Mouse (Mus musculus) hindbrain, embryonic 12.5 days (tissue): Measurements from ENCODE around the gene Sdk2. TPM values are rescaled to one million over a fixed set of nuclear protein-coding genes. Genes with fewer than 3 reads are reported as not detected.

ENCODE experiments used
- ATAC-seq: fragments of 200-750 bp; cut with Nextera tagmentation; 2 replicates; pipeline ENCODE4 v1.8.0; 2017; ENCODE audit warnings: moderate TSS enrichment; ENCODE audit not compliant: low FRiP score
- H3K27ac ChIP-seq: fragments of 300-500 bp; sonication (generic); 2 replicates; pipeline ENCODE4 v1.5.1; 2016; ENCODE audit warnings: mild to moderate bottlenecking
- H3K27me3 ChIP-seq: fragments of 300-500 bp; sonication (generic); 2 replicates; pipeline ENCODE4 v1.6.1; 2016; ENCODE audit warnings: mild to moderate bottlenecking
- H3K36me3 ChIP-seq: fragments of 300-500 bp; sonication (generic); 2 replicates; pipeline ENCODE4 v1.6.1; 2016; ENCODE audit warnings: mild to moderate bottlenecking
- H3K4me1 ChIP-seq: fragments of 300-500 bp; sonication (generic); 2 replicates; pipeline ENCODE4 v1.6.1; 2016
- H3K4me2 ChIP-seq: fragments of 300-500 bp; sonication (generic); replicated peaks from 2 replicates; pipeline ENCODE4 v1.6.1; 2016; ENCODE audit warnings: mild to moderate bottlenecking
- H3K4me3 ChIP-seq: fragments of 300-500 bp; sonication (generic); 2 replicates; pipeline ENCODE4 v1.5.1; 2016; ENCODE audit warnings: mild to moderate bottlenecking
- H3K9ac ChIP-seq: fragments of 300-500 bp; sonication (generic); 2 replicates; pipeline ENCODE4 v1.6.1; 2016; ENCODE audit warnings: mild to moderate bottlenecking, moderate library complexity
- H3K9me3 ChIP-seq: fragments of 300-500 bp; sonication (generic); replicated peaks from 2 replicates; pipeline ENCODE4 v1.6.1; 2016; ENCODE audit warnings: mild to moderate bottlenecking
- WGBS: fragments of 180-500 bp; shearing (Covaris S2); methylation state at CpG from one replicate; pipeline ENCODE4 v1.1.7; 2016; 5-methylcytosine and 5-hydroxymethylcytosine counted together
- polyA plus RNA-seq: library from polyadenylated mRNA; unstranded; fragments of >200 nt; fragmentation: Nextera tagmentation; extraction: Ambion mirVana; gene quantifications from 2 replicates; pipeline ENCODE4 v1.2.1, GENCODE M21; 2016

Gene Sdk2
- polyA plus RNA-seq, 1 experiment from 2014 or later, result 7.1 TPM

DNA sequence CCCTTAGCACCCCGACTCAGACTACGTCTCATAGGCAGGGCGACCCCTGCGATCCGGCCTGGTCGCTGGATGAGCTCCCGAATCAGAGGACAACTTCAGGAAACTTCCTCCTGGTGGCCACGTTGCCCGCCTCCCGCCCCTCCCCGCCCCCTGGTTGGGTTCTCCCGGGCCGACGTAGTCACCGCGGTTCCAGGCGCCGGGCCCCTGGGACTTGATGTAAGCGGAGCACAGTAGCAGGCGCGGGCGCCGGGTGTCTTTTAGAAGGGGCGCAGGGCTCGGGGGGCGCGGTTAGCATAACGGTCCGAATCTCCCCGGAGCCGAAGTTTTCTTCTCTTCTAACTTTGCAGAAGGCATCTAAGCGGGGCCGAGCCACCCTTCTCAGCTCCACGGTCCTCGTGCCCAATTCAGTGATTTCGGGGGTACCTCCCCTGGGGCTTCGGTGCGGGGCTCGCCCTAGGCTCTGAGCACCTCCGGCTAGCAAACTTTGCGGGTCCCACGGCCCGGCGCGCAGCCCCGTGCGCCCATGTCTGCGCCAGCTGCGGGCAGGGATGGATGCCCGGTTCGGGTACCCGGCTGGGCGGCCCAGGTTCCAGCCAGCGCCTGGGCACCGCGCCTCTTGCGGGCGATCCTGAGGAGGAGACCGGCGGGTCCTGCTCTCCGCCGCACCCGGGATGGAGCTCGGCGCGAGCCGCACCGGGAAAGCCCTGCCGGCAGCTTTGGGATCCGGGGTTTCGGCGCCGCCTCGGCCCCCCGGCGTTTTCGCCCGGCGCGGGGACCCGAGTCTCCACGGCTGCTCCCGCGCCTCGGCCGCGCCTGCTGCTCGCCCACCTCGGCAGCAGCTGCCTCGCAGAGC, 522 bp downstream of the Sdk2 start:
- H3K27me3 ChIP-seq, result peaks cover 34% of the 10 kb centered on the region
- no peaks in the 10 kb centered on the region for H3K36me3 ChIP-seq
- peak overlapping the region; percentile 88 for H3K9ac ChIP-seq
- peak; percentile 45 for ATAC-seq
- under 1% methylated on average over 77 of the region's 90 CpGs for WGBS
- H3K4me2 ChIP-seq, result peak overlapping the region; percentile 99
- peaks cover 63% of the 10 kb centered on the region for H3K4me1 ChIP-seq
- H3K9me3 ChIP-seq, result no peaks in the 10 kb centered on the region
- H3K4me3 ChIP-seq, result peak overlapping the region; percentile 69
- H3K27ac ChIP-seq, result peak overlapping the region; percentile 92

DNA sequence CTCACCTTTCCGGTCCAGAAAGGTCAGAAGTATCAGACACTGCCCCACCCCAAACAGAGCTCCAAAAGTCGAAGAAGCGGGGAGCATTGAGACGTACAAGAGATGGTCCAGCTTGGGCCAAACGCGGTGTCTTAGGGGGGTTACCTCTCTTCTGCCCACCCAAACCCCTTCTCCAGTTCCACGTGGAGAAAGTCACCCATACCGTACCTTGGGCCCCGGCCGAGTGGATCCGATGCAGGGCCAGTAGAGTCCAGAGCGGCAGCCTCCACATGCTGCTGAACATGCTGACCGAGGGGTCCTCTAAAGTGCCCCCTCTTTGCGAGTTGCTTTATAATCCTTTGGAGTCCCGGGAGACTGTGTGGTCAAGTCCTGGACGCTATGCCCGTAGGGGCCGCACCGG, 1.2 kb downstream of the Sdk2 start:
- Histone ChIP-seq H3K4me2 (peak overlapping the region; percentile 99), H3K9me3 (no peaks in the 10 kb centered on the region), H3K4me1 (peaks cover 68% of the 10 kb centered on the region), H3K27ac (no peak overlapping the region), H3K27me3 (peaks cover 37% of the 10 kb centered on the region), H3K9ac (peak overlapping the region; percentile 88), H3K36me3 (no peaks in the 10 kb centered on the region), H3K4me3 (peak overlapping the region; percentile 69)
- no peak for ATAC-seq
- WGBS, result 3% methylated on average over 19 of the region's 19 CpGs

DNA sequence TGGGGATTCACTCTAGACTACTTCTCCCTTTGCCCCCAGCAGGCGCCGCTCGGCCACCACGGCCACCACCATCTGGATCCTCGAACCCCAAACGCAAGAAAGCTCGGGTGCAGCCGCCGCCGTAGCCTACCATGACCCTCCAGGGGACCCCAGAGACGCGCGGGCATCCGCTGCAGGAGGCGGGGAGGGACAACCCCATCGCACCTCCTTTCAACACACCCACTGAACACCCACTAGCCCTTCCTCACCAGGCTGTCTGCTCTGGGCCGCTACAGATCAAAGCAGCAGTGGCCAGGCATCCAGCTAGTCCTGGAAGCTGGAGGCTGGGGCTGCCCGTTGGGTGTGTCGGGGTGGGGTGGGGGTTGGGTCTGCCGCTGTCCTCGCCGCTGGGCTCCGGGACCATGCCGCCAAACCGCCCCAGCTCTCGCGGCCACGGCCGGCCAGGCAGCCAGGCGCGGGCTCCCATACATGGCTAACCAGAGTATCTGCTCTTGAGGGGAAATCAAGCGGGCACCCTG, 1.9 kb downstream of the Sdk2 start:
- H3K4me2 ChIP-seq, result peak overlapping the region; percentile 99
- H3K9me3 ChIP-seq, result no peaks in the 10 kb centered on the region
- ATAC-seq, result no peak; the same call in 1 of the 2 replicates
- peaks cover 68% of the 10 kb centered on the region for H3K4me1 ChIP-seq
- peak overlapping the region; percentile 69 for H3K4me3 ChIP-seq
- H3K27ac ChIP-seq, result no peak overlapping the region
- WGBS, result 1% methylated on average over 32 of the region's 32 CpGs
- peaks cover 39% of the 10 kb centered on the region for H3K27me3 ChIP-seq
- H3K9ac ChIP-seq, result peak overlapping the region; percentile 88
- H3K36me3 ChIP-seq, result no peaks in the 10 kb centered on the region

DNA sequence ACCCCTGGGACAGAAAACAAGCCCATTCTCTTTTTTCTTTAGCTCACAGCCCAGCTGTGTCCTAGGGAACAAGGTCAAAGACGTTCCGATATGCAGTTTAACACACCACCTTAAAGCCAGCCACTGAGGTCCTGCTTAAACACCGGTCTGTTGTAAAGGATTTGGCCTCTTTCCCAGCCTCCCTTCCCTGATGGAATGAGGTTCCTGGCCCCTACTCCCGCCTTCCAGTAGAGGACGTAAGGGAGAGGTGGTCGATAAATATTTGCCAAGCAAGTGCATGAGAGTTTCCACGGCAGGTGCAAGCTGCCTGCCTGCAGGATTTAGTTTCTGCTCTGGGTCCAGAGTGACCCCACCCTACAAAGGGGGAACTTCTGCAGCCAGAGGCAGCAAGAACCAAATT, 4.9 kb downstream of the Sdk2 start:
- Histone ChIP-seq H3K36me3 (no peaks in the 10 kb centered on the region), H3K4me2 (no peak overlapping the region), H3K4me3 (no peak overlapping the region), H3K9ac (no peak overlapping the region), H3K4me1 (peaks cover 50% of the 10 kb centered on the region), H3K27ac (no peak overlapping the region), H3K27me3 (peaks cover 27% of the 10 kb centered on the region), H3K9me3 (no peaks in the 10 kb centered on the region)
- no peak for ATAC-seq
- 58% methylated on average over 7 of the region's 7 CpGs for WGBS

GRCm38 (mm10) chr11:114061265-114061664, 5.6 kb downstream of the Sdk2 start:
- ATAC-seq, result no peak
- no peaks in the 10 kb centered on the region for H3K9me3 ChIP-seq
- H3K4me1 ChIP-seq, result peaks cover 47% of the 10 kb centered on the region
- H3K27me3 ChIP-seq, result peaks cover 27% of the 10 kb centered on the region
- H3K4me2 ChIP-seq, result no peak overlapping the region
- H3K9ac ChIP-seq, result no peak overlapping the region
- no peak overlapping the region for H3K4me3 ChIP-seq
- no peaks in the 10 kb centered on the region for H3K36me3 ChIP-seq
- WGBS, result 58% methylated on average over 2 of the region's 2 CpGs
- no peak overlapping the region for H3K27ac ChIP-seq

- ATAC-seq, result no peak
- Histone ChIP-seq H3K9me3 (no peaks in the 10 kb centered on the region), H3K4me2 (no peak overlapping the region), H3K36me3 (no peaks in the 10 kb centered on the region), H3K4me1 (peaks cover 29% of the 10 kb centered on the region), H3K9ac (no peak overlapping the region), H3K27me3 (peaks cover 10% of the 10 kb centered on the region), H3K4me3 (no peak overlapping the region), H3K27ac (no peak overlapping the region)
- whole genome bisulfite sequencing, result 45% methylated on average over 2 of the region's 2 CpGs
Measured at GRCm38 (mm10) chr11:114056351-114056750, 10.5 kb downstream of the Sdk2 start.

- peak; percentile 32; the same call in 1 of the 2 replicates for ATAC-seq
- H3K27me3 ChIP-seq, result no peaks in the 10 kb centered on the region; the same call in 1 of the 2 replicates
- peaks cover 28% of the 10 kb centered on the region for H3K4me1 ChIP-seq
- H3K9ac ChIP-seq, result no peak overlapping the region
- H3K4me3 ChIP-seq, result no peak overlapping the region
- no peak overlapping the region for H3K4me2 ChIP-seq
- H3K27ac ChIP-seq, result peak overlapping the region; percentile 31; the same call in 1 of the 2 replicates
- no peaks in the 10 kb centered on the region for H3K9me3 ChIP-seq
- H3K36me3 ChIP-seq, result no peaks in the 10 kb centered on the region
- WGBS, result 63% methylated on average over 17 of the region's 17 CpGs
Measured at GRCm38 (mm10) chr11:114054581-114055315, 12.1 kb downstream of the Sdk2 start.

- no peaks in the 10 kb centered on the region; the same call in 1 of the 2 replicates for H3K9me3 ChIP-seq
- H3K4me3 ChIP-seq, result no peak overlapping the region
- no peak overlapping the region for H3K9ac ChIP-seq
- H3K4me1 ChIP-seq, result peaks cover 48% of the 10 kb centered on the region
- ATAC-seq, result no peak
- H3K27ac ChIP-seq, result no peak overlapping the region
- no peaks in the 10 kb centered on the region for H3K27me3 ChIP-seq
- WGBS, result 60% methylated on average over 4 of the region's 4 CpGs
- H3K4me2 ChIP-seq, result no peak overlapping the region
- H3K36me3 ChIP-seq, result no peaks in the 10 kb centered on the region
Measured at GRCm38 (mm10) chr11:114051361-114051760, 15.5 kb downstream of the Sdk2 start.

DNA sequence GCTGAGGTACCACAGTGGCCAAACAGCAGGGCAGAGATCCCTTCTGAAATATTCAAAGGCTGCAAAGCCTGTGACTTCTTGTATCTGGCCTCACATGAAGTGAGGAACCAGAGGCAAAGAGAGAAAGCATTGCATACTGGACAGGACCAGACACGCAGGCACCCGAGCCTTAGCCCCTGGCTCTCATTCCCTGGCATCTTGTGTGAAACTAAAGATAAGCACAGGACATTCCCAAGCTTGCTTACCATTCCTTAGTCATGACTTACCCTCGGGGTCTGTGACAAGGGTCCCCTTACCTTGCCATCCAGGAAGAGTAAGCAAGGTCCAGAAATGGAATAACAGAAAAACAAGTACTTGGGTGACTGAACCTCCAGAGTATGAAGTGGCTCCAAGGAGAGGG, 16.3 kb downstream of the Sdk2 start:
- H3K9ac ChIP-seq, result no peak overlapping the region
- peaks cover 48% of the 10 kb centered on the region for H3K4me1 ChIP-seq
- no peaks in the 10 kb centered on the region; the same call in 1 of the 2 replicates for H3K9me3 ChIP-seq
- no peak overlapping the region for H3K4me3 ChIP-seq
- no peaks in the 10 kb centered on the region for H3K36me3 ChIP-seq
- 91% methylated on average over 3 of the region's 3 CpGs for WGBS
- no peak for ATAC-seq
- no peak overlapping the region for H3K27ac ChIP-seq
- no peak overlapping the region for H3K4me2 ChIP-seq
- no peaks in the 10 kb centered on the region for H3K27me3 ChIP-seq

- no peak overlapping the region for H3K4me3 ChIP-seq
- ATAC-seq, result 0 out of 2 replicates have a peak, but pooled peaks have one; percentile 30
- H3K36me3 ChIP-seq, result no peaks in the 10 kb centered on the region
- peak overlapping the region; percentile 9 for H3K27ac ChIP-seq
- no peak overlapping the region for H3K9ac ChIP-seq
- WGBS, result 3% methylated on average over 10 of the region's 10 CpGs
- peak overlapping the region; percentile 7; the same call in 1 of the 2 replicates for H3K4me2 ChIP-seq
- H3K9me3 ChIP-seq, result no peaks in the 10 kb centered on the region; the same call in 1 of the 2 replicates
- H3K4me1 ChIP-seq, result peaks cover 49% of the 10 kb centered on the region
- H3K27me3 ChIP-seq, result no peaks in the 10 kb centered on the region
Measured at GRCm38 (mm10) chr11:114047887-114048331, 18.9 kb downstream of the Sdk2 start.

GRCm38 (mm10) chr11:114046927-114047326, 19.9 kb downstream of the Sdk2 start:
- no peak overlapping the region for H3K27ac ChIP-seq
- no peak overlapping the region for H3K4me2 ChIP-seq
- H3K27me3 ChIP-seq, result no peaks in the 10 kb centered on the region
- no peak overlapping the region for H3K4me3 ChIP-seq
- no peaks in the 10 kb centered on the region for H3K36me3 ChIP-seq
- no peak overlapping the region for H3K9ac ChIP-seq
- no peaks in the 10 kb centered on the region; the same call in 1 of the 2 replicates for H3K9me3 ChIP-seq
- H3K4me1 ChIP-seq, result peaks cover 46% of the 10 kb centered on the region
- WGBS, result 98% methylated on average over 5 of the region's 5 CpGs
- ATAC-seq, result no peak

GRCm38 (mm10) chr11:114044373-114044772, 22.5 kb downstream of the Sdk2 start:
- Histone ChIP-seq H3K9ac (no peak overlapping the region), H3K4me1 (peaks cover 56% of the 10 kb centered on the region), H3K9me3 (no peaks in the 10 kb centered on the region; the same call in 1 of the 2 replicates), H3K36me3 (no peaks in the 10 kb centered on the region), H3K4me3 (no peak overlapping the region), H3K27ac (no peak overlapping the region), H3K4me2 (no peak overlapping the region), H3K27me3 (no peaks in the 10 kb centered on the region)
- ATAC-seq, result no peak
- WGBS, result 66% methylated on average over 4 of the region's 4 CpGs
